Comparison of ENCODE assay signal across 9 mouse cellular contexts in the genomic region with DNA sequence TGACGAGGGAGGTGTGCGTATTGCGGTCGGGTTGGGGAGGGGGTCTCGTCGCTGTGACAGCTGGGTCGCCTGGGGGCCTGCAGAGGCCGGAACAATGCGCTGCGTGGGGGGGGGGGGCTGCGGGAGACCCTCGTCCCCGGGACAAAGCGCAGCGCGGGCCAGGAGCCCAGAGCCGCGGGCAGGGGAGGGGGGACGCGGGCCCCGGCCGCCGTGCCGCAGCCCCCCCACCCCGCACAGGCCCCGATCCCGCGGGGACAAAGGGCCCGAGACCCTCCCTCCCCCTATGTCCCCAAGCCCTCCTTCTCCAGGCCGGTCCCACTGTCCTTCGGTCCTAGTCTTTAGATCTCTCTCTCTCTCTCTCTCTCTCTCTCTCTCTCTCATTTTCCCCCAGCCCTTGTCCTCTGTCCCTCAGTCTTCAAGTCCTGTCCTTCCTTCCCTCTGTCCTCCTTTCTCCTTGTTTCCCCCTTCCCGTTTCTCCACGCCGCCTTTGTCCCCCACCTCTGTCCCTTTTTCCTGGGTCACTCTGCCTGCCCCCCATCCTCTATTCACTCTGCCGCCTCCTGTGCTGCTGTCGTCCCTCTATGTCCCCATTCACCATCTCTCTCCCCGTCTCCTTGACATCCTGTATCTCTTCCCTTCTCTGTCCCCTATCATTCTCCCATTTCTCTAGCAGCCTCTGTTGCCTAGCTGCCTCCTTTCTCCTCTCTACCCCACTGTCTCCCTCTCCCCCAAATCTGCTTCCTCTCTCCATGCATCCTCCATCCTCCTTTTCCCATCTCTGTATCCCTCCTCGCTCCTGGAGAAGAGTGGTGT. TPM values are rescaled to one million over a fixed set of nuclear protein-coding genes. Genes with fewer than 3 reads are reported as not detected.
A peak's percentile ranks its signal among the peaks of the same experiment; 100 is the strongest.
DNase-seq lines count a peak whose midpoint lies in the region; ATAC-seq and TF ChIP-seq lines count a peak whose summit lies in the region.
"Had no signal": no experiment of that assay in that cellular context is flagged by ENCODE, and none has a peak within 500 bp of the region (broad histone marks: within the 10 kb centered on the region; RNA-seq: fewer than 3 reads in every experiment).

No protein-coding gene starts in this region.

- peak overlapping the region; percentile 71 for H3K9ac ChIP-seq in kidney, embryonic 14.5 days (ENCODE audit: low read depth, low read length)
- peak overlapping the region; percentile 93 for H3K9ac ChIP-seq in hindbrain, embryonic 16.5 days (ENCODE audit: low read depth, low read length)
- H3K9ac ChIP-seq in midbrain, postnatal 0 days (replicated peaks; ENCODE audit: low read length, poor library complexity, severe bottlenecking): peak overlapping the region; percentile 96

- H3K9me3 ChIP-seq in kidney, embryonic 14.5 days (ENCODE audit: control insufficient read depth, low read length): no peaks in the 10 kb centered on the region
- H3K9me3 ChIP-seq in embryonic facial prominence, embryonic 10.5 days: no peaks in the 10 kb centered on the region
- no peaks in the 10 kb centered on the region for H3K9me3 ChIP-seq in hindbrain, embryonic 16.5 days (ENCODE audit: control insufficient read depth, low read length)
- no peaks in the 10 kb centered on the region for H3K9me3 ChIP-seq in midbrain, postnatal 0 days (ENCODE audit: low read length)

- peaks cover 17% of the 10 kb centered on the region; the same call in 1 of the 2 replicates for H3K4me1 ChIP-seq in kidney, embryonic 14.5 days (ENCODE audit: control insufficient read depth, insufficient read depth, low read length)
- H3K4me1 ChIP-seq in embryonic facial prominence, embryonic 10.5 days: peaks cover 45% of the 10 kb centered on the region
- H3K4me1 ChIP-seq in hindbrain, embryonic 16.5 days (ENCODE audit: control insufficient read depth, insufficient read depth, low read depth, low read length): peaks cover 53% of the 10 kb centered on the region
- peaks cover 30% of the 10 kb centered on the region for H3K4me1 ChIP-seq in midbrain, postnatal 0 days (ENCODE audit: insufficient read depth, low read length)

- H3K27ac ChIP-seq in kidney, embryonic 14.5 days (ENCODE audit: low read depth, low read length): no peak overlapping the region
- peak overlapping the region; percentile 85 for H3K27ac ChIP-seq in embryonic facial prominence, embryonic 10.5 days (replicated peaks)
- H3K27ac ChIP-seq in hindbrain, embryonic 16.5 days (ENCODE audit: low read depth, low read length): peak overlapping the region; percentile 89
- H3K27ac ChIP-seq in midbrain, postnatal 0 days (ENCODE audit: low read depth, low read length): peak overlapping the region; percentile 86

- H3K36me3 ChIP-seq in kidney, embryonic 14.5 days (ENCODE audit: control insufficient read depth, insufficient read depth, low read length): no peaks in the 10 kb centered on the region
- H3K36me3 ChIP-seq in embryonic facial prominence, embryonic 10.5 days (replicated peaks): no peaks in the 10 kb centered on the region
- H3K36me3 ChIP-seq in hindbrain, embryonic 16.5 days (ENCODE audit: control insufficient read depth, insufficient read depth, low read length): no peaks in the 10 kb centered on the region
- H3K36me3 ChIP-seq in midbrain, postnatal 0 days (ENCODE audit: insufficient read depth, low read length): no peaks in the 10 kb centered on the region

- no peak for TF ChIP-seq CTCF in midbrain, postnatal 0 days (IDR thresholded peaks at IDR 0.05)

- no peak for DNase-seq in kidney, postnatal 4 days
- DNase-seq in embryonic facial prominence, embryonic 10.5 days (ENCODE audit: low spot score): no peak
- DNase-seq in midbrain, postnatal 0 days (ENCODE audit: low spot score): no peak
- DNase-seq in right cerebral cortex, postnatal 14 days: no peak
- no peak for DNase-seq in adrenal gland, postnatal 36 days
- no peak for DNase-seq in spleen, postnatal 36 days (ENCODE audit: low spot score in 2 of 2)

- peaks cover 4% of the 10 kb centered on the region; the same call in 1 of the 2 replicates for H3K27me3 ChIP-seq in kidney, embryonic 14.5 days (ENCODE audit: control insufficient read depth, insufficient read depth, low read length)
- H3K27me3 ChIP-seq in embryonic facial prominence, embryonic 10.5 days (replicated peaks; ENCODE audit: low read depth, poor library complexity, severe bottlenecking): peaks cover 83% of the 10 kb centered on the region
- H3K27me3 ChIP-seq in hindbrain, embryonic 16.5 days (replicated peaks; ENCODE audit: control insufficient read depth, insufficient read depth, low read length): no peaks in the 10 kb centered on the region
- H3K27me3 ChIP-seq in midbrain, postnatal 0 days (ENCODE audit: insufficient read depth, low read length): no peaks in the 10 kb centered on the region

- peak overlapping the region; percentile 97 for H3K4me2 ChIP-seq in kidney, embryonic 14.5 days (replicated peaks; ENCODE audit: low read depth, low read length)
- H3K4me2 ChIP-seq in hindbrain, embryonic 16.5 days (ENCODE audit: low read length): peak overlapping the region; percentile 78
- H3K4me2 ChIP-seq in midbrain, postnatal 0 days (ENCODE audit: low read depth, low read length, poor library complexity, severe bottlenecking): peak overlapping the region; percentile 75

- 6% methylated on average over 11 of the region's 38 CpGs for WGBS in kidney, embryonic 14.5 days
- WGBS in embryonic facial prominence, embryonic 10.5 days: 3% methylated on average over 35 of the region's 38 CpGs
- under 1% methylated on average over 17 of the region's 38 CpGs for WGBS in hindbrain, embryonic 16.5 days
- 1% methylated on average over 14 of the region's 38 CpGs for WGBS in midbrain, postnatal 0 days

- ATAC-seq in kidney, embryonic 14.5 days (ENCODE audit: low FRiP score, low TSS enrichment): 0 out of 2 replicates have a peak, but pooled peaks have one; percentile 5
- peak; percentile 1; the same call in 1 of the 2 replicates for ATAC-seq in hindbrain, embryonic 16.5 days
- peak; percentile 12; the same call in 1 of the 2 replicates for ATAC-seq in midbrain, postnatal 0 days (ENCODE audit: low FRiP score)

- peak overlapping the region; percentile 61 for H3K4me3 ChIP-seq in kidney, embryonic 14.5 days (ENCODE audit: low read length)
- H3K4me3 ChIP-seq in embryonic facial prominence, embryonic 10.5 days: peak overlapping the region; percentile 83
- H3K4me3 ChIP-seq in hindbrain, embryonic 16.5 days (ENCODE audit: low read length): peak overlapping the region; percentile 76
- peak overlapping the region; percentile 70 for H3K4me3 ChIP-seq in midbrain, postnatal 0 days (ENCODE audit: low read depth, low read length)

RNA-seq across cellular contexts. Expression of gene Cadm4, which starts 0.6 kb away (rescaled TPM):
- polyA plus RNA-seq in kidney, embryonic 14.5 days (2014; fragmentation: Nextera tagmentation; extraction: Ambion mirVana): 1.5 and 5.9 TPM in 2 replicates
- polyA plus RNA-seq in embryonic facial prominence, embryonic 10.5 days (2016; fragmentation: Nextera tagmentation; extraction: Ambion mirVana): 5.0 and 5.7 TPM in 2 replicates
- polyA plus RNA-seq in hindbrain, embryonic 16.5 days (2015; fragmentation: Nextera tagmentation; extraction: Ambion mirVana): 47.0 and 68.0 TPM in 2 replicates
- total RNA-seq in midbrain, postnatal 0 days (2014; rRNA removed): 342 and 354 TPM in 2 replicates
- polyA plus RNA-seq in midbrain, postnatal 0 days (2015; fragmentation: Nextera tagmentation; extraction: Ambion mirVana): 82.0 and 88.1 TPM in 2 replicates
- total RNA-seq in adrenal gland, postnatal 36 days (2021): 1 to 10 TPM; 2.8 to 3.6 TPM

RNA-seq across cellular contexts. Expression of gene Plaur, which starts 20.1 kb away (rescaled TPM):
- polyA plus RNA-seq in kidney, embryonic 14.5 days (2014; fragmentation: Nextera tagmentation; extraction: Ambion mirVana): 14.1 TPM in 2 replicates
- 1.7 TPM in 2 replicates for polyA plus RNA-seq in embryonic facial prominence, embryonic 10.5 days (2016; fragmentation: Nextera tagmentation; extraction: Ambion mirVana)
- 1.8 and 2.2 TPM in 2 replicates for polyA plus RNA-seq in hindbrain, embryonic 16.5 days (2015; fragmentation: Nextera tagmentation; extraction: Ambion mirVana)
- total RNA-seq in midbrain, postnatal 0 days (2014; rRNA removed): 1.4 and 3.7 TPM in 2 replicates
- 0.93 and 1.1 TPM in 2 replicates for polyA plus RNA-seq in midbrain, postnatal 0 days (2015; fragmentation: Nextera tagmentation; extraction: Ambion mirVana)
- total RNA-seq in adrenal gland, postnatal 36 days (2021): 1 to 10 TPM; 7.9 to 9.8 TPM

RNA-seq across cellular contexts. Expression of gene Zfp428, which starts 24.4 kb away (rescaled TPM):
- 54.5 and 70.3 TPM in 2 replicates for polyA plus RNA-seq in kidney, embryonic 14.5 days (2014; fragmentation: Nextera tagmentation; extraction: Ambion mirVana)
- 100.0 and 110 TPM in 2 replicates for polyA plus RNA-seq in embryonic facial prominence, embryonic 10.5 days (2016; fragmentation: Nextera tagmentation; extraction: Ambion mirVana)
- polyA plus RNA-seq in hindbrain, embryonic 16.5 days (2015; fragmentation: Nextera tagmentation; extraction: Ambion mirVana): 272 and 277 TPM in 2 replicates
- total RNA-seq in midbrain, postnatal 0 days (2014; rRNA removed): 209 and 214 TPM in 2 replicates
- 297 and 314 TPM in 2 replicates for polyA plus RNA-seq in midbrain, postnatal 0 days (2015; fragmentation: Nextera tagmentation; extraction: Ambion mirVana)
- 1 to 10 TPM; 6.0 to 6.8 TPM for total RNA-seq in adrenal gland, postnatal 36 days (2021)

RNA-seq across cellular contexts. Expression of gene AC161166.1, which starts 29.8 kb away (rescaled TPM):
- polyA plus RNA-seq in kidney, embryonic 14.5 days (2014; fragmentation: Nextera tagmentation; extraction: Ambion mirVana): 0.17 and 0.61 TPM in 2 replicates
- polyA plus RNA-seq in embryonic facial prominence, embryonic 10.5 days (2016; fragmentation: Nextera tagmentation; extraction: Ambion mirVana): 1.2 TPM in 2 replicates
- 1.0 and 1.1 TPM in 2 replicates for polyA plus RNA-seq in hindbrain, embryonic 16.5 days (2015; fragmentation: Nextera tagmentation; extraction: Ambion mirVana)
- total RNA-seq in midbrain, postnatal 0 days (2014; rRNA removed): not detected in 2 replicates
- polyA plus RNA-seq in midbrain, postnatal 0 days (2015; fragmentation: Nextera tagmentation; extraction: Ambion mirVana): 0.47 and 0.78 TPM in 2 replicates
- total RNA-seq in adrenal gland, postnatal 36 days (2021): not detected
- total RNA-seq: hematopoietic stem cell, adult 5-6 weeks had no signal

RNA-seq across cellular contexts. Expression of gene Irgc1, which starts 30.3 kb away (rescaled TPM):
- polyA plus RNA-seq in kidney, embryonic 14.5 days (2014; fragmentation: Nextera tagmentation; extraction: Ambion mirVana): not detected in 2 replicates
- polyA plus RNA-seq in embryonic facial prominence, embryonic 10.5 days (2016; fragmentation: Nextera tagmentation; extraction: Ambion mirVana): not detected in 2 replicates
- not detected in 2 replicates for polyA plus RNA-seq in hindbrain, embryonic 16.5 days (2015; fragmentation: Nextera tagmentation; extraction: Ambion mirVana)
- not detected in 2 replicates for total RNA-seq in midbrain, postnatal 0 days (2014; rRNA removed)
- polyA plus RNA-seq in midbrain, postnatal 0 days (2015; fragmentation: Nextera tagmentation; extraction: Ambion mirVana): not detected in 2 replicates
- not detected for total RNA-seq in adrenal gland, postnatal 36 days (2021)
- total RNA-seq: hematopoietic stem cell, adult 5-6 weeks had no signal
